Mouse (Mus musculus): ENCODE data around the gene Rin2. TPM values are rescaled to one million over a fixed set of nuclear protein-coding genes. Genes with fewer than 3 reads are reported as not detected.

Gene Rin2
- polyA plus RNA-seq, 1 experiment from 2014 or later = 26.7 TPM

GRCm38 (mm10) chr2:145786618-145786932 lies 111.6 kb downstream of the Rin2 start:
- no peaks in the 10 kb centered on the region for H3K27me3 ChIP-seq (ENCODE audit: insufficient read depth, low read length)
- peaks cover 29% of the 10 kb centered on the region for H3K4me1 ChIP-seq (ENCODE audit: insufficient read depth)
- H3K27ac ChIP-seq (ENCODE audit: low read depth) = peak overlapping the region; percentile 88
- 5% methylated on average over 3 of the region's 3 CpGs for WGBS
- ATAC-seq (ENCODE audit: insufficient read depth) (no peak), DNase-seq (no peak)
- no peak for TF ChIP-seq CTCF (IDR thresholded peaks at IDR 0.05; ENCODE audit: low read depth)
- no peaks in the 10 kb centered on the region for H3K9me3 ChIP-seq (ENCODE audit: low read depth, low read length)
- H3K36me3 ChIP-seq (ENCODE audit: insufficient read depth) = no peaks in the 10 kb centered on the region
- H3K9ac ChIP-seq = peak overlapping the region; percentile 50
- peak overlapping the region; percentile 31 for H3K4me3 ChIP-seq (ENCODE audit: low read depth, low read length)
- peak overlapping the region; percentile 68 for H3K4me2 ChIP-seq

GRCm38 (mm10) chr2:145787486-145787885 lies 112.5 kb downstream of the Rin2 start:
- no peaks in the 10 kb centered on the region for H3K36me3 ChIP-seq (ENCODE audit: insufficient read depth)
- H3K4me3 ChIP-seq (ENCODE audit: low read depth, low read length) = no peak overlapping the region
- peak; percentile 28 for DNase-seq
- no peak overlapping the region for H3K9ac ChIP-seq
- no peaks in the 10 kb centered on the region for H3K27me3 ChIP-seq (ENCODE audit: insufficient read depth, low read length)
- H3K9me3 ChIP-seq (ENCODE audit: low read depth, low read length) = no peaks in the 10 kb centered on the region
- H3K4me2 ChIP-seq = peak overlapping the region; percentile 68
- peaks cover 29% of the 10 kb centered on the region for H3K4me1 ChIP-seq (ENCODE audit: insufficient read depth)
- TF ChIP-seq CTCF (IDR thresholded peaks at IDR 0.05; ENCODE audit: low read depth) = no peak
- WGBS = 54% methylated on average over 7 of the region's 7 CpGs
- ATAC-seq (ENCODE audit: insufficient read depth) = no peak
- H3K27ac ChIP-seq (ENCODE audit: low read depth) = no peak overlapping the region

GRCm38 (mm10) chr2:145788562-145789346 lies 113.7 kb downstream of the Rin2 start:
- Histone ChIP-seq H3K27me3 (ENCODE audit: insufficient read depth, low read length) (no peaks in the 10 kb centered on the region), H3K27ac (ENCODE audit: low read depth) (no peak overlapping the region), H3K4me1 (ENCODE audit: insufficient read depth) (peaks cover 27% of the 10 kb centered on the region), H3K9me3 (ENCODE audit: low read depth, low read length) (no peaks in the 10 kb centered on the region), H3K4me2 (no peak overlapping the region), H3K4me3 (ENCODE audit: low read depth, low read length) (no peak overlapping the region), H3K36me3 (ENCODE audit: insufficient read depth) (no peaks in the 10 kb centered on the region), H3K9ac (no peak overlapping the region)
- DNase-seq (no peak), ATAC-seq (ENCODE audit: insufficient read depth) (no peak)
- TF ChIP-seq CTCF (IDR thresholded peaks at IDR 0.05; ENCODE audit: low read depth) = no peak
- 88% methylated on average over 3 of the region's 3 CpGs for WGBS

DNA sequence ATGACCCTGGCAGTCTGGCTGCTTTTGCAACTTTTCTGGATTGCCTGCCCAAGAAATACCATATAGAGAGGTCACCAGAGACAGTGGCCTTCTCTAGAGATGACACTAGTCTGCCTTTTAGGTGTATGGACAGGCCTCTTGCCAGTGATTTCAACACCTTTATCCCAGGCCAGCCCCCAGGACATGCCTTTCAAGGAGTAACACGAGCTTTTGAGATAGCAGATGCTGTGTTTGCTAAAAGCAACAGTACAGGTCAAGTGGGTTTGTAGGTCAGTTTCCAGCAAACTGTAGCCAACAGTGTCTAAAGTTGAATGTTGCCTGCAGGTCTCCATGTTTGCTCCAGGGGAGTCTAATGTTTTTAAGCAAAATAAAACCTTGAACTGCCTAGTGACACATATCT lies 118.7 kb downstream of the Rin2 start:
- no peak for DNase-seq
- H3K9me3 ChIP-seq (ENCODE audit: low read depth, low read length) = no peaks in the 10 kb centered on the region
- ATAC-seq (ENCODE audit: insufficient read depth) = no peak
- H3K27ac ChIP-seq (ENCODE audit: low read depth) = no peak overlapping the region
- no peak overlapping the region for H3K4me2 ChIP-seq
- H3K4me3 ChIP-seq (ENCODE audit: low read depth, low read length) = no peak overlapping the region
- no peaks in the 10 kb centered on the region for H3K4me1 ChIP-seq (ENCODE audit: insufficient read depth)
- TF ChIP-seq CTCF (IDR thresholded peaks at IDR 0.05; ENCODE audit: low read depth) = no peak
- WGBS = 22% methylated on average over 1 of the region's 1 CpGs
- H3K9ac ChIP-seq = no peak overlapping the region
- H3K27me3 ChIP-seq (ENCODE audit: insufficient read depth, low read length) = no peaks in the 10 kb centered on the region
- H3K36me3 ChIP-seq (ENCODE audit: insufficient read depth) = no peaks in the 10 kb centered on the region

DNA sequence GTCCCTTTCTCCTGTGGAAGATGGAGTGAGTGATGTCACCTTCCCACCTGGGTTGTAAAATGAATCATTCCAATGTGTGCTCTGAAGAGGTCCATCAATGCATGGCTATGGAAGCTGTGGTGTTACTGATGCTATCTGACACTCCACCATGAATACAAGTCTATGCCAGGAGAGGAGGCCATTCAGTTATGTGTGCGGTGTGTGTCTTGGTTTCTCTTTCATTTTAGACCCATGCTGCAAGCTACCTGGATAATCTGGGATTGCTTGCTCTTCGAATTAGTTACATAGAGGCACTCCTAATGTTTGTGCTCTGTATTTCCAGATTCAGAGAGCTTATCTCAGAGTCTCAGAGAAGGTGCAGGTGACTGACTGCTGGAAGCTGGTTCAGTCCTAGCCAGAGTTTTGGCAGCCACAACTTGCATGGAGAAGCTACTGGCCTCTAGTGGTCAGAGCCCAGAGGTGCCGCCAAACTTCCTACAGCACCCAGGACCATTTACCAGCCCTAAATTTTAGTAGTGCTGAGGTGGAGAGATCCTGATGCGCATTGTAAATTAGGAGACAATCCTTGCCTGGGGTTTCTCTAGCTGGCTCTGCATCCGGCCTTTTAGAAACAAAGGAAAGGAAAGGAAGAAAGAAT lies 119.4 kb downstream of the Rin2 start:
- no peaks in the 10 kb centered on the region for H3K27me3 ChIP-seq (ENCODE audit: insufficient read depth, low read length)
- ATAC-seq (ENCODE audit: insufficient read depth) = peak; percentile 65; the same call in 1 of the 2 replicates
- DNase-seq = peak; percentile 80

GRCm38 (mm10) chr2:145797851-145798250 lies 122.8 kb downstream of the Rin2 start:
- H3K27ac ChIP-seq (ENCODE audit: low read depth) = no peak overlapping the region
- 75% methylated on average over 1 of the region's 1 CpGs for WGBS

More for the DNA sequence above, 119.4 kb downstream of the Rin2 start:
- Histone ChIP-seq H3K36me3 (ENCODE audit: insufficient read depth) (no peaks in the 10 kb centered on the region), H3K9me3 (ENCODE audit: low read depth, low read length) (no peaks in the 10 kb centered on the region), H3K4me2 (no peak overlapping the region), H3K4me1 (ENCODE audit: insufficient read depth) (no peaks in the 10 kb centered on the region), H3K9ac (no peak overlapping the region), H3K27ac (ENCODE audit: low read depth) (no peak overlapping the region), H3K4me3 (ENCODE audit: low read depth, low read length) (no peak overlapping the region)
- TF ChIP-seq CTCF (IDR thresholded peaks at IDR 0.05; ENCODE audit: low read depth) = peak; percentile 79
- 34% methylated on average over 5 of the region's 5 CpGs for WGBS

GRCm38 (mm10) chr2:145798954-145799353 lies 123.9 kb downstream of the Rin2 start:
- DNase-seq (no peak), ATAC-seq (ENCODE audit: insufficient read depth) (no peak)
- Histone ChIP-seq H3K4me1 (ENCODE audit: insufficient read depth) (no peaks in the 10 kb centered on the region), H3K36me3 (ENCODE audit: insufficient read depth) (no peaks in the 10 kb centered on the region), H3K9me3 (ENCODE audit: low read depth, low read length) (no peaks in the 10 kb centered on the region), H3K27ac (ENCODE audit: low read depth) (no peak overlapping the region), H3K4me3 (ENCODE audit: low read depth, low read length) (no peak overlapping the region), H3K27me3 (ENCODE audit: insufficient read depth, low read length) (no peaks in the 10 kb centered on the region), H3K9ac (no peak overlapping the region), H3K4me2 (no peak overlapping the region)
- no peak for TF ChIP-seq CTCF (IDR thresholded peaks at IDR 0.05; ENCODE audit: low read depth)
- 65% methylated on average over 3 of the region's 3 CpGs for whole genome bisulfite sequencing

More at GRCm38 (mm10) chr2:145797851-145798250, 122.8 kb downstream of the Rin2 start:
- Histone ChIP-seq H3K9me3 (ENCODE audit: low read depth, low read length) (no peaks in the 10 kb centered on the region), H3K4me1 (ENCODE audit: insufficient read depth) (no peaks in the 10 kb centered on the region), H3K9ac (no peak overlapping the region), H3K4me2 (no peak overlapping the region), H3K4me3 (ENCODE audit: low read depth, low read length) (no peak overlapping the region), H3K36me3 (ENCODE audit: insufficient read depth) (no peaks in the 10 kb centered on the region), H3K27me3 (ENCODE audit: insufficient read depth, low read length) (no peaks in the 10 kb centered on the region)
- no peak for TF ChIP-seq CTCF (IDR thresholded peaks at IDR 0.05; ENCODE audit: low read depth)
- no peak for ATAC-seq (ENCODE audit: insufficient read depth)
- no peak for DNase-seq
